Mouse (Mus musculus) brain, embryonic 18.5 days (tissue): Measurements from ENCODE around the gene Tbc1d8.

Source experiments
- DNase-seq: peaks from one replicate; pipeline ENCODE4 v3.0.0-alpha.2; 2012; ENCODE audit warnings: low read depth, low spot score

Gene Tbc1d8

GRCm38 (mm10) chr1:39365562-39365961 lies 113.0 kb downstream of the Tbc1d8 start:
- no peak for DNase-seq

GRCm38 (mm10) chr1:39362515-39362893 lies 116.1 kb downstream of the Tbc1d8 start:
- no peak for DNase-seq

- DNase-seq = no peak
Measured at GRCm38 (mm10) chr1:39361754-39362514, 116.6 kb downstream of the Tbc1d8 start.

GRCm38 (mm10) chr1:39349427-39349826 lies 129.1 kb downstream of the Tbc1d8 start:
- no peak for DNase-seq

- DNase-seq = no peak
Measured at GRCm38 (mm10) chr1:39349001-39349400, 129.6 kb downstream of the Tbc1d8 start.

GRCm38 (mm10) chr1:39344981-39345600 lies 133.5 kb downstream of the Tbc1d8 start:
- no peak for DNase-seq

GRCm38 (mm10) chr1:39343242-39343641 lies 135.3 kb downstream of the Tbc1d8 start:
- no peak for DNase-seq

- no peak for DNase-seq
Measured at GRCm38 (mm10) chr1:39341807-39342206, 136.7 kb downstream of the Tbc1d8 start.

GRCm38 (mm10) chr1:39340647-39341046 lies 137.9 kb downstream of the Tbc1d8 start:
- no peak for DNase-seq

GRCm38 (mm10) chr1:39340156-39340555 lies 138.4 kb downstream of the Tbc1d8 start:
- no peak for DNase-seq

- no peak for DNase-seq
Measured at GRCm38 (mm10) chr1:39339455-39339854, 139.1 kb downstream of the Tbc1d8 start.

- no peak for DNase-seq
Measured at GRCm38 (mm10) chr1:39338831-39339230, 139.7 kb downstream of the Tbc1d8 start.

- DNase-seq = peak; percentile 12
Measured at GRCm38 (mm10) chr1:39336788-39337187, 141.8 kb downstream of the Tbc1d8 start.

GRCm38 (mm10) chr1:39335561-39336196 lies 142.9 kb downstream of the Tbc1d8 start:
- DNase-seq = no peak

- no peak for DNase-seq
Measured at GRCm38 (mm10) chr1:39332456-39332855, 146.1 kb downstream of the Tbc1d8 start.

GRCm38 (mm10) chr1:39330857-39331594 lies 147.5 kb downstream of the Tbc1d8 start:
- DNase-seq = no peak

GRCm38 (mm10) chr1:39327546-39327945 lies 151.0 kb downstream of the Tbc1d8 start:
- no peak for DNase-seq

- no peak for DNase-seq
Measured at GRCm38 (mm10) chr1:39325228-39325627, 153.3 kb downstream of the Tbc1d8 start.

GRCm38 (mm10) chr1:39321954-39322353 lies 156.6 kb downstream of the Tbc1d8 start:
- DNase-seq = no peak
